Mouse (Mus musculus): ENCODE data around the gene Wdr64.

Wdr64 gene

GRCm38 (mm10) chr1:175698293-175698692 is at the start of gene Wdr64:
TSS of gene Wdr64 (plus strand) at chr1:175698593.
- no peak for TF ChIP-seq GATA4 (IDR thresholded peaks at IDR 0.05; ENCODE audit: insufficient replicate concordance, low read length)

GRCm38 (mm10) chr1:175648615-175649014 is 49.8 kb upstream of the Wdr64 start:
- TF ChIP-seq GATA4 (IDR thresholded peaks at IDR 0.05; ENCODE audit: insufficient replicate concordance, low read length): no peak

- no peak for TF ChIP-seq GATA4 (IDR thresholded peaks at IDR 0.05; ENCODE audit: insufficient replicate concordance, low read length)
Observed at GRCm38 (mm10) chr1:175659900-175660299, 38.5 kb upstream of the Wdr64 start.

GRCm38 (mm10) chr1:175668666-175669405 is 29.6 kb upstream of the Wdr64 start:
- no peak for TF ChIP-seq GATA4 (IDR thresholded peaks at IDR 0.05; ENCODE audit: insufficient replicate concordance, low read length)

- TF ChIP-seq GATA4 (IDR thresholded peaks at IDR 0.05; ENCODE audit: insufficient replicate concordance, low read length): no peak
Observed at GRCm38 (mm10) chr1:175669456-175669855, 28.9 kb upstream of the Wdr64 start.

GRCm38 (mm10) chr1:175670042-175670441 is 28.4 kb upstream of the Wdr64 start:
- TF ChIP-seq GATA4 (IDR thresholded peaks at IDR 0.05; ENCODE audit: insufficient replicate concordance, low read length): no peak

GRCm38 (mm10) chr1:175671626-175672025 is 26.8 kb upstream of the Wdr64 start:
- TF ChIP-seq GATA4 (IDR thresholded peaks at IDR 0.05; ENCODE audit: insufficient replicate concordance, low read length): no peak

GRCm38 (mm10) chr1:175673563-175674325 is 24.6 kb upstream of the Wdr64 start:
- no peak for TF ChIP-seq GATA4 (IDR thresholded peaks at IDR 0.05; ENCODE audit: insufficient replicate concordance, low read length)

GRCm38 (mm10) chr1:175675116-175675515 is 23.3 kb upstream of the Wdr64 start:
- no peak for TF ChIP-seq GATA4 (IDR thresholded peaks at IDR 0.05; ENCODE audit: insufficient replicate concordance, low read length)

- TF ChIP-seq GATA4 (IDR thresholded peaks at IDR 0.05; ENCODE audit: insufficient replicate concordance, low read length): no peak
Observed at GRCm38 (mm10) chr1:175677459-175677858, 20.9 kb upstream of the Wdr64 start.

GRCm38 (mm10) chr1:175680995-175681394 is 17.4 kb upstream of the Wdr64 start:
- no peak for TF ChIP-seq GATA4 (IDR thresholded peaks at IDR 0.05; ENCODE audit: insufficient replicate concordance, low read length)

GRCm38 (mm10) chr1:175691686-175692245 is 6.6 kb upstream of the Wdr64 start:
- no peak for TF ChIP-seq GATA4 (IDR thresholded peaks at IDR 0.05; ENCODE audit: insufficient replicate concordance, low read length)

- no peak for TF ChIP-seq GATA4 (IDR thresholded peaks at IDR 0.05; ENCODE audit: insufficient replicate concordance, low read length)
Observed at GRCm38 (mm10) chr1:175692246-175692996, 6.0 kb upstream of the Wdr64 start, which contains the start of the genes Opn3 and Chml. TSS of gene Opn3 (minus strand) at chr1:175692776. TSS of gene Chml (minus strand) at chr1:175692901.

- no peak for TF ChIP-seq GATA4 (IDR thresholded peaks at IDR 0.05; ENCODE audit: insufficient replicate concordance, low read length)
Observed at GRCm38 (mm10) chr1:175692997-175693361, 5.4 kb upstream of the Wdr64 start.

GRCm38 (mm10) chr1:175693429-175693960 is 4.9 kb upstream of the Wdr64 start:
- TF ChIP-seq GATA4 (IDR thresholded peaks at IDR 0.05; ENCODE audit: insufficient replicate concordance, low read length): no peak
